Mouse (Mus musculus): Measurements from ENCODE around the gene Clcn1.
A peak's percentile ranks its signal among the peaks of the same experiment; 100 is the strongest.

DNA sequence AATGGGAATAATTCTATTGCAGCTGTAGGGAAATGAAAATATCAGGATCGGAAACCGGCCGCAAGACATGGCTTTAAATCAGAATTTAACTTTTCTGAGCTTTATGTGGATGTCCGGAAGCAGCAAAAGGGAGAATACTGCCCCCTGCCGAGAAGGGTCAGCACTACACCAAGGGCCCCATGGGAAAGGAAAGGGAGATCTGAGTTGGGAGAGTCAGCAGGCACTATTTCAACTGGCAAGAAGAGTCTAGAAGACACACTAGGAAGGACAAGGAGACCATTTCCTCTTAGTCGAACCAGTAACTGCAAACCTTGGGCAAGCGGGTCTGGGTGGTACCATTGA is 38.8 kb downstream of the Clcn1 start:
- TF ChIP-seq CTCF (IDR thresholded peaks at IDR 0.05; ENCODE audit: low read depth, low read length) = peak; percentile 67
- TF ChIP-seq POLR2A (IDR thresholded peaks at IDR 0.05; ENCODE audit: borderline replicate concordance, low read depth, low read length) = no peak

Measured in bone marrow macrophage, adult 2 months (primary cell).